Mouse (Mus musculus) kidney, adult 10 weeks (tissue): ENCODE results near the gene Olfr1121. TPM values are rescaled to one million over a fixed set of nuclear protein-coding genes. Genes with fewer than 3 reads are reported as not detected.

Experiments
- polyA plus RNA-seq: library from polyadenylated mRNA; stranded (reverse); fragments of 350-450 nt; fragmentation: Illumina TruSeq; extraction: RNeasy Lipid Tissue Mini Kit (QIAGEN cat#74804); gene quantifications from one replicate; pipeline ENCODE4 v1.2.3, GENCODE M21; 2014; ENCODE audit warnings: low read depth, low replicate concordance

Gene Olfr1121
- polyA plus RNA-seq = not detected

DNA sequence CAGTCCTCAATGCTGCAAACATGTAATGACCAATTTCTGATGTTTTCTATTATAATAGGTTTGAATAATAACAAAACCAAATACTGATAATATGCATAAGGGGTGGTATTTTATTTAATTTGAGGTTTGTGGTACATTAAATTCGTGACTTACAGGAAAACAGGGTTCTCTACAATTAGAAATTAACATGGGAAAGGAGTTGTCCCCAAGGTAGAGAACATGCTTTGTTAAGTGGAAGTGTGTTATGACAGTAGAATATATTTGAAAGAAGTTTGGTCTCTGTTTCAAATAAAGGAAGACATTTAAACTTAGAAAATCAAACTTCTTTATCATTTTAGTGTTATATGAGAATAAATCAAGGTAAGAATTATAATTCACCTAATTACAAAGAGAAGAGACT, at the start of gene Olfr1121:
Gene Olfr1121 (plus strand): TSS at position 301 of the 400 bp plus-strand sequence.

DNA sequence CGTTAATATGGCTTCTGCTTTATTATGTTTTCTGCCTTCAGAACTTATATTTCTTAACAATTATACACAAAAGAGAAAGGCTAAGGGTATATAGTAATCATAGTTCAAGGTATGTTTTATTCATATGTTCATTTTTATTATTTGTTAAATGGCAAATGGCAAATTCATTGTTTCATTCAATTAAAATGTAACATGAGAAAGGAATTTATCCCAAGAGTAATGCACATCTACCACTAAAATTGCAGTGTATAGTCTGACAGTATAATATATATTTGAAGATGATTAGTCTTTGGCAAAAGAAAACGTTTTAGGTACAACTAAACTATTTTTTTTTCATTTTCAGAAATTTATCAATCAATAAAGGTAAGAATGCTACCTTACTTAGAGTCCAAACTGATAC, 15.2 kb upstream of the Olfr1121 start, which contains the start of gene Olfr1120:
Gene Olfr1120 (plus strand): TSS at position 301 of the 400 bp plus-strand sequence.

DNA sequence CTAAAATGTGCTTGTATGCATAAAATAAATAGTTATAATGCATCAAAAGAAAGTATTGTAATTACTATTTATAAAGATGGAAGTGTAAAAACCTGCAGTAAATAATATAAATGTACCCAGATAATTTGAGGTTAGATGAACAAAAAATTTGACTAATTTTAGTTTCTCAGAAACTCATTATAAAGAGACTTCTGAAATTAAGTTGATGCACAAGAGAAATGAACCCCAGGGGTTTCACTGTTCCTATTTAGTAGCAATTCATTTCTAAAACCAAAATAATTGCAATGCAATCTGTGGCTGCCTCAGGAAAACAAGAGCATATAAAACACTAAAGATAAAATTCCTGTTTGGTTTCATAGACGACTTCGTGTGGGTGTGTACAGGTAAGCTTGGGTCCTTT, 15.9 kb downstream of the Olfr1121 start, which contains the start of gene Olfr1122:
Gene Olfr1122 (plus strand): TSS at position 301 of the 400 bp plus-strand sequence.

DNA sequence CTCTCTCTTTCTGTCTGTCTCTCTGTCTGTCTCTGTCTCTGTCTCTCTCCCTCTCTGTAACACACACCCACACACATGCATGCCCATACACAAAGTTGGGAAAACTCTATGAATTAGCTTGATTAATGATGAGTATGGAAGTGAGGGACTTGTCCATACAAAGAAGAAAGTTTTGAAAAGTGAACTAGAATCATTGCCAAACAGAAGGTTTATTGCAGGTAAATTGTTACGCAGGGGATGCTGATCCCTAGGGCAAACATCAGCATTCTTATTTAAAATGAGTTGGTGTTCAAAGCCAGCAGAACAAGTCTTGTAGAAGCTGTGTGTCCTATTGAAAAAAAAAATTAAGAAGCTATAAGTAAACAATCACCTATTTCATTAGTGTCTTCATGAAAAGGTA, 46.6 kb downstream of the Olfr1121 start, which contains the start of gene Olfr1123:
Gene Olfr1123 (plus strand): TSS at position 301 of the 400 bp plus-strand sequence.

Other genes with a start within 250 kb of the Olfr1121 start
- not detected for gene Olfr1110, start 229.6 kb upstream of the Olfr1121 start, polyA plus RNA-seq
- gene Olfr1111, start 217.3 kb upstream of the Olfr1121 start, polyA plus RNA-seq = not detected
- gene Olfr1112, start 182.1 kb upstream of the Olfr1121 start, polyA plus RNA-seq = not detected
- not detected for gene Olfr1113, start 160.9 kb upstream of the Olfr1121 start, polyA plus RNA-seq
- gene Olfr1115, start 121.9 kb upstream of the Olfr1121 start, polyA plus RNA-seq = not detected
- not detected for gene Olfr1116, start 102.4 kb upstream of the Olfr1121 start, polyA plus RNA-seq
- gene Olfr1118, start 62.3 kb upstream of the Olfr1121 start, polyA plus RNA-seq = not detected
- not detected for gene Olfr1120, start 15.1 kb upstream of the Olfr1121 start, polyA plus RNA-seq
- gene Olfr1122, start 16.0 kb downstream of the Olfr1121 start, polyA plus RNA-seq = not detected
- not detected for gene Olfr1123, start 46.7 kb downstream of the Olfr1121 start, polyA plus RNA-seq
- not detected for gene Olfr1124, start 60.4 kb downstream of the Olfr1121 start, polyA plus RNA-seq
- gene Olfr1126, start 84.1 kb downstream of the Olfr1121 start, polyA plus RNA-seq = not detected
- gene Pramel7, start 127.2 kb downstream of the Olfr1121 start, polyA plus RNA-seq = not detected
- gene Pramel6, start 136.7 kb downstream of the Olfr1121 start, polyA plus RNA-seq = not detected
- not detected for gene Olfr153, start 161.9 kb downstream of the Olfr1121 start, polyA plus RNA-seq
- not detected for gene Olfr1128, start 175.6 kb downstream of the Olfr1121 start, polyA plus RNA-seq
- not detected for gene Olfr1129, start 204.0 kb downstream of the Olfr1121 start, polyA plus RNA-seq
- gene Olfr1130, start 236.3 kb downstream of the Olfr1121 start, polyA plus RNA-seq = not detected